Mouse (Mus musculus) heart, embryonic 14.5 days (tissue): ENCODE data around the gene Rxfp2. TPM values are rescaled to one million over a fixed set of nuclear protein-coding genes. Genes with fewer than 3 reads are reported as not detected.

Source experiments
- ATAC-seq: fragments of 200-750 bp; cut with Nextera tagmentation; 2 replicates; pipeline ENCODE4 v1.8.0; 2017; ENCODE audit warnings: low read depth, moderate TSS enrichment; ENCODE audit not compliant: insufficient number of reproducible peaks, insufficient read depth, low FRiP score
- H3K27ac ChIP-seq, 2 experiments: fragments of 200-500 bp in 1 of 2; fragments of 300-500 bp in 1 of 2; sonication (generic) in 1 of 2; replicated peaks in 1 of 2; 2 replicates each; pipeline ENCODE4 v1.5.1; 2012 to 2014; ENCODE audit warnings: low read depth in 2 of 2, low read length in 2 of 2, control low read depth in 1 of 2, mild to moderate bottlenecking in 1 of 2, mixed read lengths in 1 of 2; ENCODE audit not compliant: control insufficient read depth in 1 of 2, insufficient read depth in 1 of 2
- H3K27me3 ChIP-seq: fragments of 300-500 bp; sonication (generic); 2 replicates; pipeline ENCODE4 v1.6.1; 2014; ENCODE audit warnings: mild to moderate bottlenecking, low read length, control low read depth; ENCODE audit not compliant: control insufficient read depth, insufficient read depth
- H3K36me3 ChIP-seq: fragments of 300-500 bp; sonication (generic); 2 replicates; pipeline ENCODE4 v1.6.1; 2014; ENCODE audit warnings: mild to moderate bottlenecking, control low read depth, low read length, mixed read lengths; ENCODE audit not compliant: control insufficient read depth, insufficient read depth
- H3K4me1 ChIP-seq, 2 experiments: fragments of 200-500 bp in 1 of 2; fragments of 300-500 bp in 1 of 2; sonication (generic) in 1 of 2; 2 replicates each; pipeline ENCODE4 v1.6.1; 2012 to 2014; ENCODE audit warnings: low read length in 2 of 2, control low read depth in 1 of 2, mixed read lengths in 1 of 2; ENCODE audit not compliant: control insufficient read depth in 2 of 2, insufficient read depth in 2 of 2
- H3K4me2 ChIP-seq: fragments of 300-500 bp; sonication (generic); 2 replicates; pipeline ENCODE4 v1.6.1; 2014; ENCODE audit warnings: mild to moderate bottlenecking, low read length
- H3K4me3 ChIP-seq, 2 experiments: fragments of 200-500 bp in 1 of 2; fragments of 300-500 bp in 1 of 2; sonication (generic) in 1 of 2; 2 replicates each; pipeline ENCODE4 v1.5.1; 2012 to 2014; ENCODE audit warnings: low read length in 2 of 2, mild to moderate bottlenecking in 2 of 2, control low read depth in 1 of 2, low read depth in 1 of 2, moderate library complexity in 1 of 2; ENCODE audit not compliant: control insufficient read depth in 1 of 2, insufficient read depth in 1 of 2
- H3K9ac ChIP-seq: fragments of 300-500 bp; sonication (generic); 2 replicates; pipeline ENCODE4 v1.6.1; 2014; ENCODE audit warnings: mild to moderate bottlenecking, low read length
- H3K9me3 ChIP-seq: fragments of 300-500 bp; sonication (generic); 2 replicates; pipeline ENCODE4 v1.6.1; 2016; ENCODE audit warnings: low read length, control low read depth; ENCODE audit not compliant: control insufficient read depth
- WGBS: fragments of 180-500 bp; shearing (Covaris S2); extraction: QIAGEN DNeasy Blood & Tissue Kit; methylation state at CpG from one replicate; pipeline ENCODE4 v1.1.7; 2014; 5-methylcytosine and 5-hydroxymethylcytosine counted together
- polyA plus RNA-seq: library from polyadenylated mRNA; unstranded; fragments of >200 nt; fragmentation: Nextera tagmentation; extraction: Ambion mirVana; gene quantifications from 2 replicates; pipeline ENCODE4 v1.2.1, GENCODE M21; 2014

Gene Rxfp2
- polyA plus RNA-seq, 1 experiment from 2014 or later: 0.15 TPM

DNA sequence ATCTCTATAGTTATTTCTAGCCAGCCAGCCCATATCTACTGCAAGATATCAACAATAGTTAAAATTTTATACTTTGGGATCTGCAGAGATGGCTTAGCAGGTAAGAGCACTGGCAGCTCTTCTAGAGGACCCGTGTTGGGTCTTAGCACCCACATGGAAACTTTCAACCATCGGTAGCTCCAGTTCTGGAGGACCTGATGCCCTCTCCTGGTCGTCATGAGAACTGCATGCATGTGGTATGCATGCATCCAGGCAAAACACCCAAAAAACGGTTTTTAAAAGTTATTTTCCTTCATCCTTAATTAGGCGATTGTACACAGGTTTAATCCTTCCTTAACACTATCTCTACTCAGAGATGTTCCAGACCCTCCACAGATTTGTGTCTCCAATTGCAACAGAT is 40.4 kb downstream of the Rxfp2 start:
- WGBS: 72% methylated on average over 5 of the region's 5 CpGs
- peaks cover 13% of the 10 kb centered on the region for H3K9me3 ChIP-seq
- H3K36me3 ChIP-seq: no peaks in the 10 kb centered on the region
- no peak for ATAC-seq
- no peak overlapping the region for H3K4me3 ChIP-seq
- H3K27ac ChIP-seq: no peak overlapping the region
- H3K4me2 ChIP-seq: no peak overlapping the region
- no peak overlapping the region for H3K9ac ChIP-seq
- no peaks in the 10 kb centered on the region for H3K4me1 ChIP-seq
- H3K27me3 ChIP-seq: no peaks in the 10 kb centered on the region

DNA sequence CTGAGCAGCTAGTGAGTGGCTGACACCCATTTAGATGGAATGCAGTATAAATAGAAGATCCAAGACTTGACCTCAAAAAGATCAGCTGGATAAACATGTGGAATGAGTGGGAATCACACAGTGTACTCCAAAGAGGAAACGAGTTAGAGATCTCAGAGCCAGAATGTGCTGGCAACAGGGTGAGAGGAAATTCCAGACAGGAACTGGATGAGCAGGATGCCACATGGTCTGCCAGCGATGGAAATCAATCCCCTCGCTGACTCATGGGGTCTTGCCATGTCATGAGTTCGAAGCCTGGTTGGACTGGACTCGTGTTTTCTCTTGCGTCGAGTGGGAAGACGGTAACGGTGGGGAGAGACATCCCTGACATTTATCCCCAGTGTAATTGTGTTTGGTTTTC is 41.0 kb downstream of the Rxfp2 start:
- no peak overlapping the region for H3K4me2 ChIP-seq
- no peak overlapping the region for H3K9ac ChIP-seq
- no peaks in the 10 kb centered on the region for H3K27me3 ChIP-seq
- 93% methylated on average over 9 of the region's 9 CpGs for WGBS
- no peak overlapping the region for H3K4me3 ChIP-seq
- no peaks in the 10 kb centered on the region for H3K36me3 ChIP-seq
- H3K4me1 ChIP-seq: no peaks in the 10 kb centered on the region
- no peak overlapping the region for H3K27ac ChIP-seq
- no peak for ATAC-seq
- H3K9me3 ChIP-seq: peaks cover 13% of the 10 kb centered on the region

DNA sequence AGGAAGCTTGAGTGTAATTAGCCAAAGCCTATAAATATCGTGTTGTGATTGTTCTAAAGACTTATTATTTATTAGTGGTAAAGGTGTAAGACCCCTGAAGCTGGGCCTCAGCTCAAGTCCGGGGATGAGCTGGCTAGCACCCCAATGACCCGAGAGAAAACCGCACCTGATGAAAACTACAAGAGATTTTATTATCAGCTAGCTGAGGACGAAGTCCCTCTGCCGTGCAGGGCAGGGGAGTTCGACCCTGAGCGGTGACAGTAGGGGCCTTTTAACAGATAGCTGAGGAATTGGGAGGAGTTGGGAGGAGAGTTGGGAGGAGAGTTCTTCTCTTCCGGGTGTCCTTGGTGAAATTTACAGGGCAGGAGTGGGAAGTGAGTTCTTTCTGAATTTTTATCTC is 42.6 kb downstream of the Rxfp2 start:
- Histone ChIP-seq H3K4me2 (no peak overlapping the region), H3K27ac (no peak overlapping the region), H3K9me3 (peaks cover 13% of the 10 kb centered on the region), H3K9ac (no peak overlapping the region), H3K36me3 (no peaks in the 10 kb centered on the region), H3K4me1 (no peaks in the 10 kb centered on the region), H3K4me3 (no peak overlapping the region), H3K27me3 (no peaks in the 10 kb centered on the region)
- no peak for ATAC-seq
- WGBS: 64% methylated on average over 9 of the region's 9 CpGs

DNA sequence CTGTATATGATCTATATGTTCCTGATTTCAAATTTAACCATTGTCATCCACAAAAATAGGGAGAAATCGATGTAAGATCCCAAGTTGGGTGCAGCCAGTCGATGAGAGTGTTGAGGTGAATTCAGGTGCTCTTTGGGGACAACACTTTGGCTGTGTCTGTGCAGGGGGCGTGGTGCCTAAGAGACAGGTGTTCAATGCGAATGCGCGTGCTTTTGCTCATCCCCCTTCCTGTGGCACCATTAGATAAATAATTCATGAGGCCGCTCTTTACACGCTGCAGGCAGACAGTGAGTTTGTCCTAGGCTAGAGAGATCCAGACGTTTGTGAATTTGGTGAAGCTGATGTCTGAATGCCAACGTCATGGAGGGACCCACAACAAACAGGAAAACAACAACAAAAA is 45.8 kb downstream of the Rxfp2 start:
- Histone ChIP-seq H3K27ac (no peak overlapping the region), H3K27me3 (no peaks in the 10 kb centered on the region), H3K36me3 (no peaks in the 10 kb centered on the region), H3K4me3 (no peak overlapping the region), H3K9me3 (peaks cover 4% of the 10 kb centered on the region; the same call in 1 of the 2 replicates), H3K4me2 (no peak overlapping the region), H3K9ac (no peak overlapping the region), H3K4me1 (no peaks in the 10 kb centered on the region)
- no peak for ATAC-seq
- WGBS: 56% methylated on average over 10 of the region's 10 CpGs

DNA sequence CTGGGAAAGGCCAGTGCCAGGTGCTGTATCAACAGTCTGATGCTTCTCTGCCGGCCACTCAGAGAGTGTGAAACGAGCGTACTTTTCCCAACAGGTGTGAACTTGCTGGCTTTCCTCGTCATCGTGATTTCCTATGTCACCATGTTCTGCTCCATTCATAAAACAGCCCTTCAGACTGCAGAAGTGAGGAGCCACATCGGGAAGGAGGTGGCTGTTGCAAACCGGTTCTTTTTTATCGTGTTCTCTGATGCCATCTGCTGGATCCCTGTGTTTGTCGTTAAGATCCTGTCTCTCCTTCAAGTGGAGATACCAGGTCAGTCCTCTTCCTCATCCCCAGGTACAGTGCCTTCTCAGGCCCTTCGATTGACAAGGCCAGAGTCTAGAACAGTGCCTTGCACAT is 51.6 kb downstream of the Rxfp2 start:
- Histone ChIP-seq H3K9ac (no peak overlapping the region), H3K27me3 (no peaks in the 10 kb centered on the region), H3K4me1 (no peaks in the 10 kb centered on the region), H3K4me3 (no peak overlapping the region), H3K36me3 (no peaks in the 10 kb centered on the region), H3K4me2 (no peak overlapping the region), H3K9me3 (no peaks in the 10 kb centered on the region), H3K27ac (no peak overlapping the region)
- WGBS: 16% methylated on average over 10 of the region's 10 CpGs
- ATAC-seq: no peak

DNA sequence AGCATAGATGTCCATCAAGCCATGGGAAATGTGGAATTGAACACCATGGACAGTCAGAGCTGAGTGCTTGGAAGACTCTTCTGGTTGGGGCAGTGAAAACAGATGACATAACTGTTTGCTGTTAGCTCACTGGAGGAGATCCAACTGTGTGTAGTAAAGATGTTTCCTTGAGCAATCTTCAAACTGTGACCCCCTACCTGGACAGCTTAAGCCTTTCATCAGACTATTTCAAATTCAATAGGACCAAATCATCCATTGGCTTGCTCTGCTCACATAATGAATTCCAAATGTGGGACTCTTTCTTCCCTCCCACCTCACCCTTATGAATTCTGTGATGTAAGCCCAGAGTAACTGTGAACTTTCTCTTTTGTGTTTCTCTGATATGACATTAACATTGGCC is 53.3 kb downstream of the Rxfp2 start:
- Histone ChIP-seq H3K27ac (no peak overlapping the region), H3K9me3 (no peaks in the 10 kb centered on the region), H3K4me1 (no peaks in the 10 kb centered on the region), H3K4me2 (no peak overlapping the region), H3K27me3 (no peaks in the 10 kb centered on the region), H3K4me3 (no peak overlapping the region), H3K9ac (no peak overlapping the region), H3K36me3 (no peaks in the 10 kb centered on the region)
- ATAC-seq: no peak

DNA sequence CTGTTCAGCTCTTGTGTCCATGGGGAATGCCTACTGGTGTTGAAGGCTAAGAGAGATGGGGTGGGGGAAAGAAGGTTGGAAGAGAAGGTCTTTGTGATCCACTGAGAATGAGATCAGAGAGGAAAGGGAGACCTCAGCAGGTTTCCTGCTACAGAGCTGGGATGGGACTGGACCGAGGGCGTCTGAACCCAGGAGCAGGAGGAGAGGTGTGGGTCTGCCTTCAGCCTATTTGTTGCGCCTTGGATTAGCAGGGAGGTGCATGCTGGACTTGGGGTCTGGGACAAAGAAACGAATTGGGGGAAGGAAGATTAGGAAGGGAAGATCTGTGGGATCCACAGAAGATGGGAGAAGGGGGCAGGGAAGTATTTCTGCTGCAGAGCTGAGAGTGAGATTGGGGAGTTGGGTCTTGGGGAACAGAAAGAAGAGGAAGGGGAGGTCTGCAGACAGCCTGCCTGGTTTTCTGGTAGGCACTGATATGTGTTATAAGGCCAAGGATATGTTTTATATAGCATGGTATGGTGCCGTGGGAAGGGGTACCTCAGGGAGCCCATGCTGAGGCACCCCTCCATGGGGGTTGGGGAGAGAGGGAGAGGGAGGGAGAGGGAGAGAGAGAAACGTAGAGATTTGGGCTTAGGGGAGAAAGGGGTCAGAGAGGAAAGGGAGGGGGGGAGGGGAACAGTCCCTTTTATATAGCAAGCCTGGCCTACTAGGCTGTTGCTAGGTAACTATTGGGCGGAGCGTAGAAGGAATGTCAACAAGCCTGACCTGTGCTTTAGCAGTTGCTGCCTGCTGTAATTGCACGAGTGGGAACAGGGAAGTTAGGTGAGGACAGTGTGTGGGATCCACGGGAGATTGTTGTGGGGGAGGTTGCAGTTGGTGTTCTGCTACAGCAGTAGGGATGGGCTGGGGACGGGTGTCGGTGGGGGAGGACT is 61.7 kb downstream of the Rxfp2 start:
- Histone ChIP-seq H3K4me1 (peaks cover 5 to 8% of the 10 kb centered on the region in 2 experiments; a peak in 2 of 4 replicates), H3K36me3 (no peaks in the 10 kb centered on the region), H3K4me2 (peak overlapping the region; percentile 40), H3K9ac (no peak overlapping the region), H3K27ac (no peak overlapping the region), H3K9me3 (no peaks in the 10 kb centered on the region), H3K27me3 (no peaks in the 10 kb centered on the region), H3K4me3 (peak overlapping the region in 1 of 2 experiments; percentile 26; a peak in 2 of 4 replicates)
- 0 out of 2 replicates have a peak, but pooled peaks have one; percentile 39 for ATAC-seq
- 25% methylated on average over 12 of the region's 12 CpGs for WGBS
